Mouse (Mus musculus): ENCODE measurements around the gene Aoc2.
A peak's percentile ranks its signal among the peaks of the same experiment; 100 is the strongest.

The Aoc2 gene

GRCm38 (mm10) chr11:101324763-101325162 lies at the start of gene Aoc2:
Aoc2 (plus strand) TSS chr11:101325063.
- DNase-seq = no peak

- no peak for DNase-seq
Observed at GRCm38 (mm10) chr11:101275309-101275708, 49.6 kb upstream of the Aoc2 start.

DNA sequence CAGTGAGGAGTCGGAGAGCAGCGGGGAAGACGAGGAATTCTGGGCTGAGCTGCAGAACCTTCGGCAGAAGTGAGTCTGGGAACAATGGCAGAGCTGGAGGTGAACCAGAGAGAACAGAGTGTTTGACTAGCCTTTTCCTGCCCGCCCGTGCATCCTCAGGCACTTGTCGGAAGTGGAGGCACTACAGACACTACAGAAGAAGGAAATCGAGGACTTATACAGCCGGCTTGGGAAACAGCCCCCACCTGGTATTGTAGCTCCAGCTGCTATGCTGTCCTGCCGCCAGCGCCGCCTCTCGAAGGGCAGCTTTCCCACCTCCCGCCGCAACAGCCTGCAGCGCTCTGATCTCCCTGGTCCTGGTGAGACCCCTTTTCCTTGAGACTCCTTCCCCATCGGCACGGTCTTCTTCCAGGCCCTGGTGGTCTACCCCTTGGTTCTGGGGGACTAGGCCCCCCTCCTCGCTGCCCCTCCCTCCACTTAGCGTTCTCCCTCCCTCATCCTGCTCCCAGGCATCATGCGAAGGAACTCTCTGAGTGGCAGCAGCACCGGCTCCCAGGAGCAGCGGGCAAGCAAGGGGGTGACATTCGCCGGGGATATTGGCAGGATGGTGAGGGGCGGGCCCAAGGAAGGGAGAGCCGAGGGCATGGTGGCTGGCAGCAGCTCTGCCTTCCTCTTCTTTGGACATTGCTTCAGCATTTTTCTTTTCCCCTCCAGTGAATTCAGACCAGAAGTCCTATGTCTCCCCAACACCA lies 48.4 kb upstream of the Aoc2 start:
- no peak for DNase-seq

- DNase-seq = no peak
Observed at GRCm38 (mm10) chr11:101277381-101278222, 47.3 kb upstream of the Aoc2 start.

- DNase-seq = peak; percentile 83
Observed at GRCm38 (mm10) chr11:101278223-101279192, 46.4 kb upstream of the Aoc2 start, which contains the start of the genes Cntd1 and Coa3. Cntd1 (plus strand) TSS chr11:101279012. Coa3 (minus strand) TSS chr11:101279114.

GRCm38 (mm10) chr11:101279193-101279569 lies 45.7 kb upstream of the Aoc2 start:
- no peak for DNase-seq

DNA sequence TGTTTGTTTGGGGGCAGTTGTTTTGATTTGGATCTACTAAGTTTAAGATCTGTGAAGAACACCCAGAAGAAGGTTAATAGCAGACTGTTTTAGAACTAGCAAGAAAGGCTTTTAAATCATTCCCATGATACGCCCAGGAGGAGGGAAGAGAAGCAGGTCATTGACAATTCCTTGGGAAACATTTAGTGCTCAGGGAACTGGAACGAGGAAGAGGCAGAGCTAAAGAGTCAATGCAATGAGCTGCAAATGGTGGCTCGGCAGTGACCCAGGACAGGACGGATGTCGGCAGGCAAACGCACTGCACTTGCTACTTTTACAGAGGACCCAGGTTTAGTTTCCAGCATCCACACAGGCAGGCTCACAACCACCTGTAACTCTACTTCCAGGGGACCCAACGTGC lies 44.0 kb upstream of the Aoc2 start:
- DNase-seq = no peak

DNA sequence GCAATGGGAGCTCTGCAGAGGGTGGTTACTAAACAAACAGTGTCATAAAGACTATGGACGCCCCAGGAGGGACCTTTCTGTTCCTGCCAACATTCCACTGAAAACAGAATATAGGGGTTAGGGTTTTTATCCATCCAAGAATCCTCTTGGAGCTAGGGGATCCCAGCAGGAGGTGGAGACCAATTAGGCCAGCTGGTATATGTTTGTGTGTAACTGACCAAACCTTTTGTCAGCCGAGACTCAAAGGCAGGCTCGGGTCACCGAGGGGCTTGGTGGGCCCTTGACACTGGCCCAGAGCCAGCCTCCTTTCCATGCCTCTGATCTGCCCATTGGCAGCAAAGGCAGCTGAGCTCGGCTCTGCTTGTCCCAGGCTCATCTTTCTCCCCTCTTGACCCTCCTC lies 42.0 kb upstream of the Aoc2 start:
- no peak for DNase-seq

- DNase-seq = no peak
Observed at GRCm38 (mm10) chr11:101283805-101284204, 41.1 kb upstream of the Aoc2 start.

- DNase-seq = no peak
Observed at GRCm38 (mm10) chr11:101287306-101287705, 37.6 kb upstream of the Aoc2 start.

DNA sequence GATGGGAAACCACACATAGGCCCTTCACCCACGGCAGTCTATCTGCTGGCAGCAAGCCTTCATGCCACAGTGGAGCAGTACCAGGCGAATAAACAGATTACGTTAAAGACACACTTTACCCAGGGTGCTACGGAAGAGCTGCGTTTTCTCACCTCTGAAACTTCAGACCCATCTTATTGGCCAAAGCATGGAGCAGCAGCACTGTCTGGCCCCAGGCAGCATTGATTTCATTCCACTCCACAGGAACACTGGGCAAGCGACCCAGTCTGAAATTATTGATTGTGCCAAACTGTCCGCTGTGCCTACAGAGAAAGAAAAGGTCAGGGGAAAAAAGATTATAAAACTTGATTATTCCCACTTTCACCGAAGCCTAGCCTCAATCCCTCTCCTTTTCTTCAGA lies 33.6 kb upstream of the Aoc2 start:
- DNase-seq = no peak

DNA sequence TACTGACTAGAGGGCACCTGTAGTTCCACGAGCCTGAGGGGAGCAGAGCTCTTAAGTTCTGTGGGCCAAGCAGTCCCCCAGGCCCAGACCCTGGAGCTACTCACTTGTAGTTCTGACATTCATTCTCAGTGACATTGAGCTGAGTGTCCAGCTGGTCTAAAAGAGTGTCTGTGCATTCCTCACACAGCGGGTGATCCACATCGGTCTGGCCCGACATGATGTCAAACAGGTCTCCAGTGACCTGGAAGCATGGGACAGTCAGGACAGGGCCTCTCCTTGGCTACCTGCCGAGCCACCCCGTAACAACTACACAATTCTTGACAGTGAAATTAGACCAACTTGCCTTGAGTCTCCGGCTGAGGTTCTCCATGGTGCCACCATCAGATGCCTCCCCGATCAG lies 29.7 kb upstream of the Aoc2 start:
- DNase-seq = no peak

DNA sequence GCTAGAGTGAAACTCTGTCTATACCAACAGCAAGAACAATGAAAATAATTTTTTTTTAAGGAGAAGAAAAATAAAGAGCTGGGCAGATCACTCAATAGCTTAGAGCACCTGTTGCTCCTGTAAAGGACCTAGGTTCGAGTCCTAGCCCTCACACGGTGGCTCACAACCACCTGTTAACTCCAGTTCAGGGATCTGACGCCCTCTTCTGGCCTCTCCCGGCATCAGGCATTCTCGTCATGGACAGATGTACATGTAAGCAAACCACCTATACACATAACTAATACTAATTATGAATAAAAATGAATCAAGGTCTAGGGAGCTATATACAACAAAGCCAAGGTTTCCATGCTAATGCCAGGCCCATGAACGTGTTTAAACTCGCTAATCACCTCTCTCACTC lies 24.0 kb upstream of the Aoc2 start:
- DNase-seq = no peak

DNA sequence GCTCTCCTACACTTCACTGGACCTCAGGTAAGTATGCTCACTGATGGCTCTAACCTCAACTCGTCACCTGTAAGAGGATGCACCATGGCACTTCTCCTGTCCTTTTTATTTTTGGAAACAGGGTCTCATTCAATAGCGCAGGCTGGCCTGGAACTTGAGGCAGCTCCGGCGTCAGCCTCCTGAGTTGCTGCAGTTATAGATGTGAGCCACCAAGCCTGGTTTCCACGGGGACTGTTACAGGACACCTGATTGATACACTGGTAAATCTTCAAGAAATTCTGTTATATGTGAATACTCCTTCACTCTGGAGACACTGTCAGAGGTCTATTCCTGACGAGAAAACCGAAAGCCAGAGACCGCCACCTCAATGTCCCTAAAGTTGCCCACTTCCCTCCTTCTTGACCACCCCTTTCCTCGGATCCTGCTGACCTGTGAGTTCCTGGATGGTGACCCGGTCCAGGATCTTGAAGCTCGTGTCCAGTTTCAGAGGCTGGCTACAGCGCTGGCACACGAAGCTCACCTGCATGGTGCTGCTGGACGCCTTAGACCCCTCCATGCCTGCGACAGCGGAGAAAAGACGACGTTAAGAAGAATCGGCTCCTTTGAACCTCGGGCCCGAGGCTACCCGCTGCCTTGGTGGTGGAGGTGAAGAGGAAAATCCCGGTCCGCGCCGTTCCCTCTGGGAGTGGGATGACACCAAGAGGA lies 23.4 kb upstream of the Aoc2 start:
- DNase-seq = no peak

DNA sequence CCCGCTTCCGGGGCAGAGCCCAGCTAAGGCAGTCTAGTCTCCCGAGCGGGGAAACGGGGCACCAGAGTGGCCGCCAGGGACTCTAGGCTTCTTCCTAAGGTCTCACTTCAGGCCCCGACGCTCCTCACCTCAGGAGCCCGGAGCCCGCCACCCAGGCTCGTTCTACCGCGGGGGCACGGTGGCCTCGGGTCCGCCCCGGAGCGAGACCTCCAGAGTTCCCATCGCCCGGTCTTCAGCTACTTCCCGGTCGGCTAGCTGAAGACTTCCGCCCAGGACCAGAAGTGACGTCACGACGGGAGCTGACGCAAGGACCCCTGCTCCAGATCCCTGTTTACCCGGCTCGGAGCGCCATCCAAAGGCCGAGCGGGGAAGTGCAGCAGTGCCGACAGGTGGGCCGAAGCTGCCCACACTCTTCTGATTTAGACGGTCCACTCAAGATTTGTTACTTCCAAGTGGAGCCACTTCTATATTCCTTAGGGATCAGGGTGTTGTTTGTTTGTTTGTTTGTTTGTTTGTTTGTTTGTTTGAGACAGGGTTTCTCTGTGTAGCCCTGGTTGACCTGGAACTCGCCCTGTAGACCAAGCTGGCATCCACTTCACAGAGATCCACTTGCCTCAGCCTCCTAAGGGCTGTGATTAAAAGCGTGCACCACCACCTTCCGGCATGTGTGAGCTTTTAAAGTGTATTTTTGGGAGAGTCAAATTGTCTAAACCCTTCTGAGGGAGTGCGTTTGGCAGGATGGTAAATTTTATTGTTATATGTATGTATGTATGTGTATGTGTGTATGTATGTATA lies 22.7 kb upstream of the Aoc2 start, which contains the start of gene Becn1:
Becn1 (minus strand) TSS at position 283 of the 795 bp plus-strand sequence.
- DNase-seq = peak; percentile 99

- no peak for DNase-seq
Observed at GRCm38 (mm10) chr11:101307744-101308143, 17.1 kb upstream of the Aoc2 start.

DNA sequence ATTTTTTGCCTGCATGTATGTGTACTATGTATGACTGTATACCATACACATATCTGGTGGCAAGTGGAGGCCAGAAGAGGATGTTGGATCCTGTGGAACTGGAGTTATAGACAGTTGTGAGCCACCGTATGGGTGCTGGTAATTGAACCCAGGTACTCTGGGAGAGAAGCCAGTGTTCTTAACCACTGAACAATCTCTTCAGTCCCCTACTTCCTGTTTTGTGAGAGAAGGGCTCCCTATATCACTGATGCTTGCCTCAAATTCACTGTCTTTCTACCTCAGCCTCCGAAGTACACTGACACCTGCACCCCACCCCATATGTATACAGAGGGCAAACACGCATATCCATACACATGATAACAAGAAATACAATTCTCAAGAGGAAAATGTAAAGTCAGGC lies 13.8 kb upstream of the Aoc2 start:
- DNase-seq = no peak

DNA sequence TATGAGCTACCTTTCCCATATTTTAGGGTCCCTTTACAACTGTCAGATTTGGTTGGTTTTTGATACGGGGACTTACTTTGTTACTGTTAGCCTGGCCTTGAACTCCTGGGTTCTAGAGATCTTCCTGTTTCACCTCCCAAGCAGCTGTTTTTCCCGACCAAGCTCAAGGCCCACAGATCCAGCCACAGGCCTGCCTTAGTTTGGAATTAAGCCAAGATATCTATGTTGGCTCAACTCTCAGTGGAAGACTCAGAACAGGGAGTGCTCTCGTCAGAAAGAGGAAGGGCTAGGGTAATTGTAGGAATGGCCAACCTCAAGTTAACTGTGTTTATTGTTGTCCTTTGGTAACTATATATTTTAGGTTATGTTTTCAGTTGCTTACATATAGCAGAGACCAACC lies 12.7 kb upstream of the Aoc2 start:
- no peak for DNase-seq

- DNase-seq = no peak
Observed at GRCm38 (mm10) chr11:101314567-101314966, 10.3 kb upstream of the Aoc2 start.

DNA sequence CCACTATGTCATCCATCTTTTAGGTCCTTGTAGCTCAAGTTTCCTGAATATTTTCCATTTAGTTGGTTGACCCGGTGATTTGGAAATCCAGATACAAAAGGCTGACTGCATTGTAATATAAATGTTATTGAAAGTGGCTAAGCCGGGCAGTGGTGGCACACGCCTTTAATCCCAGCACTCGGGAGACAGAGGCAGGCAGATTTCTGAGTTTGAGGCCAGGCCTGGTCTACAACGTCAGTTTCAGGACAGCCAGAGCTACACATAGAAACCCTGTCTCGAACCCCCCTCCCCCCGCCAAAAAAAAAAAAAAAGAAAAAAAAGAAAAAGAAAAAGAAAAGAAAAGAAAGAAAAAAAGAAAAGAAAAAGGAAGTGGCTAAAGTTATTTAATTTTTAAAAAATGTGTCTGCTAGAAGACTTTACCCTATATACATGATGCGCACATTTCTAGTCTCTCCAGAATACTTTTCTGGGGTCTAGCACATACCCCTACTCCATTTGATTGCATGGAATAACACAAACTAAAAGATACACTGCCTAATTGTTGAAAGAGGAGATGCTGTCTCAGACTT lies 9.7 kb upstream of the Aoc2 start:
- DNase-seq = no peak
